ENCODE assay signal across 11 mouse cellular contexts in genomic region chr12:99779908-99780307, GRCm38 (mm10).
"Had no signal": no experiment of that assay in that cellular context is flagged by ENCODE, and none has a peak within 500 bp of the region (broad histone marks: within the 10 kb centered on the region; RNA-seq: fewer than 3 reads in every experiment).

No protein-coding gene starts in this region.

- DNase-seq: lung, adult 18-20 months; lung, embryonic 14.5 days; lung, postnatal 10 days; lung, postnatal 4 days; midbrain, embryonic 14.5 days; right cerebral cortex, postnatal 14 days; right cerebral cortex, postnatal 4 days; spleen, adult 18-20 months; thymus, adult 2 months; thymus, postnatal 25 days; thymus, postnatal 4 days had no signal
